Mouse (Mus musculus) liver, embryonic 14.5 days (tissue): ENCODE data around the gene Itga3.

Experiments used
- CTCF ChIP-seq: IDR thresholded peaks from 2 replicates; pipeline ENCODE4 v1.5.1; 2016; ENCODE audit warnings: antibody characterized with exemption, low read depth, control low read depth
- EP300 ChIP-seq: IDR thresholded peaks from 2 replicates; pipeline ENCODE4 v1.6.1; 2016; ENCODE audit warnings: antibody characterized with exemption, low read depth

DNA sequence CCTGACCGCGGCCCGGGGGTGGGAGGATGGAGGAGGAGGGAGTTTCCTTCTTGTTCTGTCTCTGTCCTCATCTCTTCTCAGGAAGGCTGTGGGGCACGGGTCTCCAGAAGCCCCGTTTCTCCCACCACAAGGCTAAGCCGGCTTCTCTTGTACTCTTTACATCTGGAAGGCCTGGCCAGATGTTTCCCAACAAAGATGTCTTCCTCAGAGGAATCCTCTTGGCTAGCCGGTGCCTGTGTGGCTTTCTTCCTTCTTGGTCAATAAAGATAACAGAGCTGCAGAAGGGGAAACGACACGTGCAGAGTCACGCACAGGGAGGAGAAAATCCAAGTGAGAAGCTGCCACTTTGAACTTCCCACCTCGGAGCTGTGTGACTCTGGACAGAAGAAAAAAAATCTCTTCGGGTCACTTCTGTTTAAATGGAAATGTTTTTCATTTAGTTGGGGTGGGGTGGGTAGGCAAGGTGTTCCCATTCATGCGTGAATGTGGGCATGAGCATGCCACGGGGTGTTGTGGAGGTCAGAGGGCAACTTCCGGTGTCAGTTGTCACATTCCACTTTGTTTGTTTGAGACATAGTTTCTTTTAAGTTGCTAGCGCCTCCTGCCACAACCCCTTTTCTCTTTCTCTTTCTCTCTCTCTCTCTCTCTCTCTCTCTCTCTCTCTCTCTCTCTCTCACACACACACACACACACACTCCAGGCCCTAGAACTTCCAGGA is 24.6 kb upstream of the Itga3 start:
- TF ChIP-seq CTCF, result no peak
- TF ChIP-seq EP300, result no peak
